Mouse (Mus musculus): ENCODE measurements around the gene Svep1. TPM values are rescaled to one million over a fixed set of nuclear protein-coding genes. Genes with fewer than 3 reads are reported as not detected.

Svep1 gene
- total and polyA plus RNA-seq, 3 experiments, result 3.5 to 4.5 (median 4.2) TPM

- no peak overlapping the region for H3K4me3 ChIP-seq
- WGBS, result 67% methylated on average over 3 of the region's 3 CpGs
- TF ChIP-seq EP300 (IDR thresholded peaks at IDR 0.05; ENCODE audit: insufficient read depth, low read depth, low read length) (no peak), CTCF (IDR thresholded peaks at IDR 0.05) (no peak), POLR2A (IDR thresholded peaks at IDR 0.05; ENCODE audit: insufficient read depth, low read depth, low read length) (no peak)
- no peaks in the 10 kb centered on the region for H3K36me3 ChIP-seq (ENCODE audit: control insufficient read depth, insufficient read depth, low read length)
- no peaks in the 10 kb centered on the region for H3K79me2 ChIP-seq (replicated peaks; ENCODE audit: control insufficient read depth, insufficient read depth, low read length)
- DNase-seq, result no peak
- no peaks in the 10 kb centered on the region for H3K4me1 ChIP-seq (ENCODE audit: control insufficient read depth, insufficient read depth, low read length)
- intact Hi-C loops (cut with DNase I), result no loop called here
- no peak overlapping the region for H3K27ac ChIP-seq
- H3K27me3 ChIP-seq (ENCODE audit: control insufficient read depth, insufficient read depth, low read length), result no peaks in the 10 kb centered on the region
- H3K9ac ChIP-seq (ENCODE audit: low read depth, low read length), result no peak overlapping the region
These were observed 203.2 kb downstream of the Svep1 start for GRCm38 (mm10) chr4:58003501-58003900.

Other genes with a start within 250 kb of the Svep1 start
- not detected for gene Txndc8, start 197.7 kb downstream of the Svep1 start, total RNA-seq (2021)
- not detected in 2 replicates for gene Txndc8, start 197.7 kb downstream of the Svep1 start, polyA plus RNA-seq (2012; rRNA removed)
- gene Musk, start 79.1 kb upstream of the Svep1 start, total RNA-seq (2021), result under 1 TPM; 0.59 to 0.81 TPM
- gene Musk, start 79.1 kb upstream of the Svep1 start, polyA plus RNA-seq (2012; rRNA removed), result 0.14 and 0.20 TPM in 2 replicates

Measured in heart, adult 2 months (tissue).